Mouse (Mus musculus): ENCODE measurements around the gene Ttc16.

The Ttc16 gene

DNA sequence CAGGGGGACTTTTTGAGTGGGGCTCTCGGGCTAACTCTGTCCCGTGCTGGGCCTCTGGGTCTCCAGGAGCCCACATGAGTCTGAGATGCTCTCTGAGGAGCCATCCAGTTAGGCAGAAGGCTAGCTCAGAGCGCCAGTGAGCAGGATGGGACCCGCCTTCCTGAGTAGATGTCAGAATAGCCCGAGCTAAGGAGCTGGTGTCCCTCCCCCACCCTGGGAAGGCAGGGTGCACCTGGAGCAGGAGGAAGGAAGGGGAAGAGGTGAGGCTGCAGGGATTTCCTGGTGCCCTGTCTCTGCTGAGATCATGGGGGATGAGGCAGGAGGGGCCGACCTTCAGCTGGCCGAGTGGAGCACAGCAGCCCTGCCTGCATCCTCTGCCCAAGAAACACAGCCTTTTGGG, 47.0 kb downstream of the Ttc16 start:
- in situ Hi-C loops (cut with MboI; ENCODE audit: low pct_unique_long_range_greater_than_20kb in 1 of 2, low sequenced_read_pairs in 2 of 2, unreplicated experiment in 1 of 2), result no loop called here

DNA sequence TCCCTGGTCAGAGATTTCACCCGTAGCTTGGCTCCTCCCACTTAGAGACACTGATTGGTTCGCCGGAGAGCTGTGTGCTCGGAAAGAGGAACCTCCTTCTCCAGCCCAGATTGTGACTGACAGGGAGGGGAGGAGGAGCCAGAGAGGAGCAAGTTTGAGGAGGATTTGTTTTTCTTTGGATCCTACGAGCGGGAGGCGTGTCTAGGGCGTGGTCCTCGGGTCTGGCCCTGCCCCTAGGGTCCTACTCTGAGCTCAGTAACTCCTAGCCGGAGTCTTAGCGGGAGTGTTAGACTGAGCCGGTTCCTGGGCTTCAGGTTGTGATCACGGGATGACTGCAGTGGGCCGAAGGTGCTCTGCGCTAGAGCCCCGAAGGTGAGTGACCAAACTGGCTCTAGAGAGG, 48.0 kb downstream of the Ttc16 start:
- in situ Hi-C loops (cut with MboI; ENCODE audit: low pct_unique_long_range_greater_than_20kb in 1 of 2, low sequenced_read_pairs in 2 of 2, unreplicated experiment in 1 of 2), result no loop called here

DNA sequence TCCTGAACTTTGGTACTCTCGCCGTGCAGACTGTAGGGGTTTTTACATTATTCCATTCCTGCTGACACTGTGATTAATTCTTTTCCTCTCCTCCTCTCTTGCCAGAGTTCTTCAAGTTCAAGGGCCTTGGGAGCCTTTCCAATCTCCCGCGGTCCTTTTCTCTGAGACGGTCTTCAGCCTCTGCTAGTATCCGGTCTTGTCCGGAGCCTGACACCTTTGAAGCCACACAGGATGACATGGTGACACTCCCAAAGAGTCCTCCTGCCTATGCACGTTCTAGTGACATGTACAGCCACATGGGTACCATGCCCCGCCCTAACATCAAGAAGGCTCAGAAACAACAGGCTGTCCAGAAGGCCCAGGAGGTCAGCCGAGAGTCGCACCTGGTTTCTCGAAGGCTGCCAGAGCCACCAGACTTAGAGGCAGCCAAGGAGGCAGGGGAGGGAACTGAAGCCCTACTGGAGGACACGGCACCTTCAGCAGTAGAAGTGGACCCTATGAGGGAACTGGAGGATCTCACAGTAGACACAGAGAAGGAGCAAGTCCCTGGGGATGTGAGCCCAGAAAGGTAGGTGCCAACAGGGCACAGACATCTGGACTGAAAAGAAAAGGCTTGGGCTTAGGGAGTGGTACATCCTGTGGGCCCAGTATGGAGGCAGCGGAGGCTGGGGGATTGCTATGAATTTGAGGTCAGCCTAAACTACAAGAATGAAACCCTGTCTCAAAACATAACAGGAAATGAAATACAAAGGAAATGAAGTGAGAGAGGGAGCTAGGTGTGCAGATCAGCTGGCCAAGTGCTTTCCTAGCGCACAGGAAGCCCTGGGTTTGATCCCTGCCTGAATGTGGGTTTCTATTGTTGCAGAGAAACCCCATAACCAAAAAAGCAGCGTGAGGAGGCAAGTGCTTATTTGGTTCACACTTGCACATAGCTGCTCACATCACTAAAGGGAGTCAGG, 50.3 kb downstream of the Ttc16 start:
- in situ Hi-C loops (cut with MboI; ENCODE audit: low pct_unique_long_range_greater_than_20kb in 1 of 2, low sequenced_read_pairs in 2 of 2, unreplicated experiment in 1 of 2), result no loop called here

GRCm38 (mm10) chr2:32724149-32724548, 51.3 kb downstream of the Ttc16 start:
- in situ Hi-C loops (cut with MboI; ENCODE audit: low pct_unique_long_range_greater_than_20kb in 1 of 2, low sequenced_read_pairs in 2 of 2, unreplicated experiment in 1 of 2), result no loop called here

DNA sequence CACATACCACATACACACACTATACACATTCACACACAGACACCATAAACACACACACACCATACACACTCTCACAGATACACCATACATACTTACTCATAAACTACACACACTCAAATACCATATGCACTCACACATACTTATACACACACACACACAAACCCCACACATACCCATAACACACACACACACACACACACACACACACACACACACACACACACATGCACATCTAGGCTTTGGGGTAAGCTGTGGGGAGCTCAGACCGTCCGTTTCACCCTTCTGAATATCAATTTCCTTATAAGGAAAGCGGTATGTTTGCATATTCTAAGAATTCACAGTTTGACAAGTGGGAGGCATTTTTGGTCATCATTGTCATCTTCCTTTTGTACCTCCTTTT, 52.9 kb downstream of the Ttc16 start:
- in situ Hi-C loops (cut with MboI; ENCODE audit: low pct_unique_long_range_greater_than_20kb in 1 of 2, low sequenced_read_pairs in 2 of 2, unreplicated experiment in 1 of 2), result no loop called here

GRCm38 (mm10) chr2:32722046-32722445, 53.4 kb downstream of the Ttc16 start:
- in situ Hi-C loops (cut with MboI; ENCODE audit: low pct_unique_long_range_greater_than_20kb in 1 of 2, low sequenced_read_pairs in 2 of 2, unreplicated experiment in 1 of 2), result no loop called here

DNA sequence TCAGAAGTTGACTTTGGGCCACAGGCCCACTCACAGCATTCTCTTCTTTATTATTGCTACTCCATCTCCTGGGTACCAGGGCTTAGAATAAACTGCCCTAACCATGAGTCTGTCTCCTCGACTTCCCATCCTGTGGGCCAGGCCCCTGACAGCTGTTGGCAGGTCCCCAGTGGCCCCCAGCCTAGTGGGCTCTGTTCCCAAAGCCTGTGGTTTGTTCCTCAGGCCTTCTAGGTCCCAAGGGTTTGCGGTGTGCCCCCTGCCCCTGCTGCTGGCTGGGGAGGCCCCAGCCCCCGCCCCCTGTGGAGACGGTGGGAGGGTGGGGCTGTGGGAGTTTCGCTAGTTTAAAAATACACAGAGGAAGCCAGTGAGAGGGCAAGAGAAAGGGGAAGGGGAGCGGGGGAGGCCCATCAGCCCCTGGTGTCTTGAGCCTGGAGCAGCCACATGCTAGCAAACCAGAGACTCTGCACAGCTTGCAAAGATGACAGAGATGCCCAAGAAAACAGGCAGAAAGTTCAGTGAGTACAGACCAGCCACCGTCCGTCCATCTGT, 54.7 kb downstream of the Ttc16 start, which contains the start of gene Sh2d3c:
TSS of gene Sh2d3c (plus strand) at position 375 of the 549 bp plus-strand sequence.
- in situ Hi-C loops (cut with MboI; ENCODE audit: low pct_unique_long_range_greater_than_20kb in 1 of 2, low sequenced_read_pairs in 2 of 2, unreplicated experiment in 1 of 2), result no loop called here

- in situ Hi-C loops (cut with MboI; ENCODE audit: low pct_unique_long_range_greater_than_20kb in 1 of 2, low sequenced_read_pairs in 2 of 2, unreplicated experiment in 1 of 2), result no loop called here
These were observed 55.4 kb downstream of the Ttc16 start for GRCm38 (mm10) chr2:32720053-32720452.

DNA sequence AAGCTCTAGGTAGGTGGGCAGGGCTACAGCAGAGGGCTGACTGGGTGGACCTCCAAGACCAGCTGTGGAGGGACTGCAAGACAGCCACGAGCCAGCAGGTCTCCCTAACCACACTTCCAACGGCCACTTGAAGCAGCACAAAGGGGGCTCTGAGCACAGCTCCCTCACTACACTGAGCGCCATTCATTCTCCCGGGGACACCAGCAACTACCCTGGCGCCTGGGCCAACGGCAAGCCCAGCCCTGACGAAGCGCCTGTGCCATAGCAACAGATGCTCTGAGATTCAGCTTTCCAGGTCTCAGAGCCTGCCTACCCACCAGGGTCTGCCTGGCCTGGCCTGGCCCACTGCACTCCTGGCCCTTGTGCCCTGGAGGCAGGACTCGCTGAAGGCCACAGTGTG, 56.7 kb downstream of the Ttc16 start:
- in situ Hi-C loops (cut with MboI; ENCODE audit: low pct_unique_long_range_greater_than_20kb in 1 of 2, low sequenced_read_pairs in 2 of 2, unreplicated experiment in 1 of 2), result no loop called here

- in situ Hi-C loops (cut with MboI; ENCODE audit: low pct_unique_long_range_greater_than_20kb in 1 of 2, low sequenced_read_pairs in 2 of 2, unreplicated experiment in 1 of 2), result loop anchor here (5.0 kb wide), 1 partner anchor 42 kb away; the partner anchor contains the start of gene Tor2a (in 2 of the 2)
These were observed 60.4 kb downstream of the Ttc16 start for GRCm38 (mm10) chr2:32714987-32715425.

DNA sequence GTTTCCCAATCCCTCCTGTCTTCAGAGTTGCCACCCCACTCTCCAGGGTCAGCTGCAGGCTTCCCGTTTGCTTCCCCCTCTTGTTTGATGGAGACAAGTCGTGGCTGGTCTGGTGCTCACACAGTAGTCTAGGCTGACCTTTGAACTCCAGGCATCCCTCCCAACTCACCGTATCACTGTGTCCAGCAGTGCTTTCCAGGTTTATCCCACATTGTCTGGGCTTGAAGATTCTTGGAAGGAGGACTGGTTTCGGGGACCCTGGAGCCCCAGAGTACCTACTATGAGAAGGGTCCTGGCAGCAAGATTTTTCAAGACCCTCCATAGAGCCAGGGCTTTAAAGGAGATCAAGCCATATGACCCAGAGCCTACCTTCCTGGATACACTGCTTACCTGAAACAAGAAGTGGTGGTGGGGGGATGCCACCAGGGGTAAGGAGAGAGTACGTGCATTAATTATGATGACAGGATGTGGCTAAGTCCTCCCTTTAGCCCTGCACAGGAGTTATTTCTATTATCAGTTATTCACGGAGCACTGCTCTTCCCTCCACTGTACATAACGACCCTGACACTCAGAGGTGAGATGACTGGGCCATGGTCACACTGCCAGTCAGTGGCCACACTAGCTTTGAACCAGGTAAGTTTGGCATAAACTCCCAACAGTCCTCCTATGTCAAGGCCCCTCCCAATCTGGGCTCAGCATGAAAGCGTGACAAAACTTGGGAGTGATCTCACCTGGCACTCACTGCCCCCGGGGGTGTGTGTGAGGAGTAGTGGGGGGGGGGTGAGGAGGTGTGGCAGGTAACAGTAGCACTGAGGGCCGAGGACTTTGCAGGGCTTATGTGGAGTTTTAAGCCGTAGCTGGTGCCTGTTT, 61.1 kb downstream of the Ttc16 start:
- in situ Hi-C loops (cut with MboI; ENCODE audit: low pct_unique_long_range_greater_than_20kb in 1 of 2, low sequenced_read_pairs in 2 of 2, unreplicated experiment in 1 of 2), result loop anchor here (5.0 kb wide), 1 partner anchor 43 kb away; the partner anchor contains the start of gene Tor2a (in 2 of the 2)

DNA sequence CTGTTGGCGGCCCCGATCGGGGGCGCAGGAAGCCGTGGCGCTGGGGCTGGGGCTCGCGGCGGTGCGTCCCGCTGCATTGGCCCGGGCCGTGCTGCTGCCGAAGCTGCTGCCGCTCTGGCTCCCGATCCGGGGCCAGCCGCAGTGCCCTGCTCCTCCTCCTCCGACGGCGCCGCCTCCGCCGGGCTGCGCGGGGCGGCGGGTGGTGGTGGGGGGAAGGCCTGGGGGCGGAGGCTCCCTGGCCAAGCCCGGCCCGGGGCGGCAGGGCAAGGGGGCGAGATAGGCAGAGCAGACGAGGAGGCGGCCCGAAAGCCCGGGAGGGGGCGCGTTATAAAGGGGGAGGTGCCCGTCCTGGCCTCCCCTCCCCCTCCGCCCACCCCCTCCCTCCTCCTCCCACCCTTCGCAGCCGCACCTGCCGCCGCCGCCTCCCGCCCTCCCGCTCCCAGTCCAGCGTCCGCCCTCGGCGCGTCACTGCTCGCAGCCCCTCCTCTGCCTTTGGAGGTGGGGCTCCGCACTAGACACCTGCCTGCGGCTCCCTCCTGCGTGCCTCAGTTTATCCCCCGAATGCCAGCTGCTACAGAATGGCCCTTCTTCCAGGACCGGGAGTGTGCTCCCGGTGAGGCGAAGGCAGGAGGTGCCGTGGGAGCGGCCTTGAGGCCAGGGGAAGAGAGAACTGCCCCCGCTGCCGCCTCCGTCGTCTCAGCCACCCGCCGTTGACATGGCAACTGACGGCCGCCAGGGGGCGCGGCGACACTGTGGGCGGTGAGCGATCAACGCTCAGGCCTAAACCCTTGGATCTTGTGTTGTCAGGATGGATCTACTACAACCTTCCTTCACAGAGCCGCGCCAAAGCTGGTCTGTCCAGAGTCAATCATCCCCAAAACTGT, 62.3 kb downstream of the Ttc16 start, which contains the start of gene Cdk9:
TSS of gene Cdk9 (minus strand) at position 143 of the 884 bp plus-strand sequence.
- in situ Hi-C loops (cut with MboI; ENCODE audit: low pct_unique_long_range_greater_than_20kb in 1 of 2, low sequenced_read_pairs in 2 of 2, unreplicated experiment in 1 of 2), result loop anchor here (5.0 kb wide), 1 partner anchor 44 kb away; the partner anchor contains the start of gene Tor2a (in 2 of the 2)

DNA sequence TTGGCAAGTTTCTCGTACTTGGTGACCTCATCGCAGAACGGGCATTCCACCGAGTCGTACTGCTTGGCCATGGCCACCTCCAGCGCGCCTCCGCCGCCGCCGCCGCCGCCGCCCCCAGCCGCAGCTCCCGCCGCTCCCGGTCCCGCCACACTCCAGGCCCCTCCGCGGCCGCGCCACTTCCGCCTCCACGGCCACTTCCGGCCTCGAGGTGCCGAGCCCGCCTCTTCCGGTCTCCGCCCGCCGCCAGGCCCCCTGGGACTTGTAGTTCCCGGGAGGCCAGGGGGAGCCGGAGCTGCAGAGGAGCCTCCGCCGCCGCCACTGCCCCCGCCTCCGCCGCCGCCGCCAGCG, 62.9 kb downstream of the Ttc16 start:
- in situ Hi-C loops (cut with MboI; ENCODE audit: low pct_unique_long_range_greater_than_20kb in 1 of 2, low sequenced_read_pairs in 2 of 2, unreplicated experiment in 1 of 2), result loop anchor here (5.0 kb wide), 1 partner anchor 45 kb away; the partner anchor contains the start of gene Tor2a (in 2 of the 2)

- in situ Hi-C loops (cut with MboI; ENCODE audit: low pct_unique_long_range_greater_than_20kb in 1 of 2, low sequenced_read_pairs in 2 of 2, unreplicated experiment in 1 of 2), result loop anchor here (5.0 kb wide), 1 partner anchor 45 kb away; the partner anchor contains the start of gene Tor2a (in 2 of the 2)
These were observed 63.3 kb downstream of the Ttc16 start for GRCm38 (mm10) chr2:32712108-32712551.

GRCm38 (mm10) chr2:32711301-32712056, 64.0 kb downstream of the Ttc16 start:
- in situ Hi-C loops (cut with MboI; ENCODE audit: low pct_unique_long_range_greater_than_20kb in 1 of 2, low sequenced_read_pairs in 2 of 2, unreplicated experiment in 1 of 2), result loop anchor here (5.0 kb wide), 1 partner anchor 46 kb away; the partner anchor contains the start of gene Tor2a (in 2 of the 2)

GRCm38 (mm10) chr2:32710425-32710824, 65.0 kb downstream of the Ttc16 start:
- in situ Hi-C loops (cut with MboI; ENCODE audit: low pct_unique_long_range_greater_than_20kb in 1 of 2, low sequenced_read_pairs in 2 of 2, unreplicated experiment in 1 of 2), result loop anchor here (5.0 kb wide), 1 partner anchor 47 kb away; the partner anchor contains the start of gene Tor2a (in 2 of the 2)
